Mouse (Mus musculus): ENCODE data around the gene Ppara. TPM values are rescaled to one million over a fixed set of nuclear protein-coding genes. Genes with fewer than 3 reads are reported as not detected.
A peak's percentile ranks its signal among the peaks of the same experiment; 100 is the strongest.

Gene Ppara
- 0.88 and 2.0 TPM in 2 replicates for polyA plus RNA-seq (2016; fragmentation: Nextera tagmentation; extraction: Ambion mirVana)

- Histone ChIP-seq H3K27me3 (ENCODE audit: insufficient read depth, poor library complexity, severe bottlenecking) (peaks cover 88% of the 10 kb centered on the region), H3K36me3 (no peaks in the 10 kb centered on the region), H3K9me3 (no peaks in the 10 kb centered on the region), H3K27ac (peak within 1 kb of the TSS; percentile 57), H3K4me1 (peaks cover 16% of the 10 kb centered on the region), H3K4me3 (peak within 1 kb of the TSS; percentile 79)
- WGBS: 4% methylated on average over 28 of the region's 28 CpGs
- DNase-seq (ENCODE audit: low spot score): no peak
Observed at GRCm38 (mm10) chr15:85734571-85735033, at the start of gene Ppara. Gene Ppara, plus strand, starts transcription at chr15:85734983.

GRCm38 (mm10) chr15:85686641-85687395 is 48.0 kb upstream of the Ppara start:
- Histone ChIP-seq H3K27ac (peak overlapping the region; percentile 47), H3K4me3 (no peak overlapping the region), H3K4me1 (peaks cover 13% of the 10 kb centered on the region), H3K36me3 (no peaks in the 10 kb centered on the region), H3K9me3 (no peaks in the 10 kb centered on the region), H3K27me3 (ENCODE audit: insufficient read depth, poor library complexity, severe bottlenecking) (peaks cover 70% of the 10 kb centered on the region)
- DNase-seq (ENCODE audit: low spot score): no peak
- 66% methylated on average over 11 of the region's 11 CpGs for WGBS

GRCm38 (mm10) chr15:85687630-85688410 is 47.0 kb upstream of the Ppara start:
- no peak overlapping the region for H3K27ac ChIP-seq
- no peaks in the 10 kb centered on the region for H3K36me3 ChIP-seq
- peaks cover 76% of the 10 kb centered on the region for H3K27me3 ChIP-seq (ENCODE audit: insufficient read depth, poor library complexity, severe bottlenecking)
- no peak overlapping the region for H3K4me3 ChIP-seq
- WGBS: 76% methylated on average over 15 of the region's 15 CpGs
- peaks cover 13% of the 10 kb centered on the region for H3K4me1 ChIP-seq
- no peaks in the 10 kb centered on the region for H3K9me3 ChIP-seq
- no peak for DNase-seq (ENCODE audit: low spot score)

GRCm38 (mm10) chr15:85688734-85689133 is 46.0 kb upstream of the Ppara start:
- Histone ChIP-seq H3K4me1 (peaks cover 13% of the 10 kb centered on the region), H3K9me3 (no peaks in the 10 kb centered on the region), H3K36me3 (no peaks in the 10 kb centered on the region), H3K27me3 (ENCODE audit: insufficient read depth, poor library complexity, severe bottlenecking) (peaks cover 78% of the 10 kb centered on the region), H3K27ac (no peak overlapping the region), H3K4me3 (no peak overlapping the region)
- WGBS: 73% methylated on average over 6 of the region's 6 CpGs
- no peak for DNase-seq (ENCODE audit: low spot score)

- 82% methylated on average over 6 of the region's 6 CpGs for WGBS
- no peak for DNase-seq (ENCODE audit: low spot score)
- Histone ChIP-seq H3K27ac (no peak overlapping the region), H3K9me3 (no peaks in the 10 kb centered on the region), H3K4me3 (no peak overlapping the region), H3K36me3 (no peaks in the 10 kb centered on the region), H3K4me1 (peaks cover 13% of the 10 kb centered on the region), H3K27me3 (ENCODE audit: insufficient read depth, poor library complexity, severe bottlenecking) (peaks cover 79% of the 10 kb centered on the region)
Observed at GRCm38 (mm10) chr15:85689523-85689922, 45.3 kb upstream of the Ppara start.

GRCm38 (mm10) chr15:85690058-85690457 is 44.7 kb upstream of the Ppara start:
- 85% methylated on average over 6 of the region's 6 CpGs for WGBS
- Histone ChIP-seq H3K27ac (no peak overlapping the region), H3K9me3 (no peaks in the 10 kb centered on the region), H3K27me3 (ENCODE audit: insufficient read depth, poor library complexity, severe bottlenecking) (peaks cover 80% of the 10 kb centered on the region), H3K4me1 (peaks cover 13% of the 10 kb centered on the region), H3K36me3 (no peaks in the 10 kb centered on the region), H3K4me3 (no peak overlapping the region)
- no peak for DNase-seq (ENCODE audit: low spot score)

- Histone ChIP-seq H3K4me1 (peaks cover 13% of the 10 kb centered on the region), H3K9me3 (no peaks in the 10 kb centered on the region), H3K27ac (no peak overlapping the region), H3K27me3 (ENCODE audit: insufficient read depth, poor library complexity, severe bottlenecking) (peaks cover 78% of the 10 kb centered on the region), H3K4me3 (no peak overlapping the region), H3K36me3 (no peaks in the 10 kb centered on the region)
- WGBS: 87% methylated on average over 5 of the region's 5 CpGs
- no peak for DNase-seq (ENCODE audit: low spot score)
Observed at GRCm38 (mm10) chr15:85690875-85691274, 43.9 kb upstream of the Ppara start.

GRCm38 (mm10) chr15:85693115-85693514 is 41.7 kb upstream of the Ppara start:
- WGBS: 87% methylated on average over 3 of the region's 3 CpGs
- H3K4me1 ChIP-seq: peaks cover 2% of the 10 kb centered on the region; the same call in 1 of the 2 replicates
- peaks cover 63% of the 10 kb centered on the region for H3K27me3 ChIP-seq (ENCODE audit: insufficient read depth, poor library complexity, severe bottlenecking)
- DNase-seq (ENCODE audit: low spot score): no peak
- no peaks in the 10 kb centered on the region for H3K36me3 ChIP-seq
- H3K4me3 ChIP-seq: no peak overlapping the region
- H3K9me3 ChIP-seq: no peaks in the 10 kb centered on the region
- H3K27ac ChIP-seq: no peak overlapping the region

- no peak for DNase-seq (ENCODE audit: low spot score)
- Histone ChIP-seq H3K9me3 (no peaks in the 10 kb centered on the region), H3K27ac (no peak overlapping the region), H3K4me1 (peaks cover under 1% of the 10 kb centered on the region; the same call in 1 of the 2 replicates), H3K27me3 (ENCODE audit: insufficient read depth, poor library complexity, severe bottlenecking) (peaks cover 56% of the 10 kb centered on the region), H3K4me3 (no peak overlapping the region), H3K36me3 (no peaks in the 10 kb centered on the region)
- WGBS: 60% methylated on average over 2 of the region's 2 CpGs
Observed at GRCm38 (mm10) chr15:85693819-85694218, 41.0 kb upstream of the Ppara start.

GRCm38 (mm10) chr15:85694379-85694778 is 40.4 kb upstream of the Ppara start:
- no peak overlapping the region for H3K27ac ChIP-seq
- no peaks in the 10 kb centered on the region for H3K36me3 ChIP-seq
- 84% methylated on average over 1 of the region's 1 CpGs for WGBS

GRCm38 (mm10) chr15:85695304-85695703 is 39.5 kb upstream of the Ppara start:
- DNase-seq (ENCODE audit: low spot score): no peak
- Histone ChIP-seq H3K4me3 (no peak overlapping the region), H3K9me3 (no peaks in the 10 kb centered on the region), H3K27me3 (ENCODE audit: insufficient read depth, poor library complexity, severe bottlenecking) (peaks cover 47% of the 10 kb centered on the region), H3K36me3 (no peaks in the 10 kb centered on the region), H3K27ac (no peak overlapping the region), H3K4me1 (no peaks in the 10 kb centered on the region)
- 78% methylated on average over 4 of the region's 4 CpGs for WGBS

More at GRCm38 (mm10) chr15:85694379-85694778, 40.4 kb upstream of the Ppara start:
- peaks cover 50% of the 10 kb centered on the region for H3K27me3 ChIP-seq (ENCODE audit: insufficient read depth, poor library complexity, severe bottlenecking)
- no peak for DNase-seq (ENCODE audit: low spot score)
- no peaks in the 10 kb centered on the region for H3K4me1 ChIP-seq
- H3K4me3 ChIP-seq: no peak overlapping the region
- H3K9me3 ChIP-seq: no peaks in the 10 kb centered on the region

GRCm38 (mm10) chr15:85698345-85699034 is 36.3 kb upstream of the Ppara start:
- Histone ChIP-seq H3K9me3 (no peaks in the 10 kb centered on the region), H3K4me1 (peaks cover 4% of the 10 kb centered on the region; the same call in 1 of the 2 replicates), H3K4me3 (no peak overlapping the region), H3K27me3 (ENCODE audit: insufficient read depth, poor library complexity, severe bottlenecking) (peaks cover 46% of the 10 kb centered on the region), H3K36me3 (peaks cover 2% of the 10 kb centered on the region; the same call in 1 of the 2 replicates), H3K27ac (no peak overlapping the region)
- 81% methylated on average over 14 of the region's 14 CpGs for WGBS
- no peak for DNase-seq (ENCODE audit: low spot score)
